Mouse (Mus musculus): ENCODE results near the gene Pde6h. TPM values are rescaled to one million over a fixed set of nuclear protein-coding genes. Genes with fewer than 3 reads are reported as not detected.

Pde6h gene
- total RNA-seq, 2 experiments from 2014 or later = not detected

DNA sequence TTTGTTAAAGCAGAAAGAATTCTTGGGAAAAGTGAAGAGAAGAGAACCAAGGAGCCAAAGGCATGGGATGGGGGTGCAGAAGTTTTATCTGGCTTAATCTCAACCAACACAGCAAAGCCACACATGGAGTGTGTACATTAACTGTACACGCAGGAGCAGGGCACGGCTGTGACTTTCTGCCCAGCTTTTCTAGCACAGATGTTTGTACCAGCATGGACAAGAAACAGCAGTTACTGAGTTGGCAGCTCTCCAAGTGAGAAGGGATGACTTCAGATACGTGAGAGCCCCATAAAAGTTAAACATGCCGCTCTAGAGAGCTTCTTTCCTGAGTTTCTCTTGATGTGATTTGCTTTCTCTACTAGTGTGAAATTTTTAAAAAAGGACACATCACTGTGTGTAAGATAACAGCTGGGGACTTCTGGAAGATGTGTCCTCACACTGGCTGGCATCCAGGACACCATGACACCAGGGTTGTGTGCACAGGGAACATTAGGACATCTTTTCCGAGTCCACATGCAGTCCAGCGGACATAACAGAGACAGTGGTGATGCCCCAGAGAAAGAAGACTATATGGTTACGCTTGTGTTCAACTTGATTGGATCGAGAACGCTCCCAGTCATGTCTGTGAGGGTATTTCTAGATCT is 13.3 kb upstream of the Pde6h start:
- ATAC-seq (replicated peaks; ENCODE audit: low FRiP score, poor library complexity, severe bottlenecking) = no peak

GRCm38 (mm10) chr6:136912751-136913265 is 10.8 kb upstream of the Pde6h start:
- ATAC-seq (replicated peaks; ENCODE audit: low FRiP score, poor library complexity, severe bottlenecking) = no peak

DNA sequence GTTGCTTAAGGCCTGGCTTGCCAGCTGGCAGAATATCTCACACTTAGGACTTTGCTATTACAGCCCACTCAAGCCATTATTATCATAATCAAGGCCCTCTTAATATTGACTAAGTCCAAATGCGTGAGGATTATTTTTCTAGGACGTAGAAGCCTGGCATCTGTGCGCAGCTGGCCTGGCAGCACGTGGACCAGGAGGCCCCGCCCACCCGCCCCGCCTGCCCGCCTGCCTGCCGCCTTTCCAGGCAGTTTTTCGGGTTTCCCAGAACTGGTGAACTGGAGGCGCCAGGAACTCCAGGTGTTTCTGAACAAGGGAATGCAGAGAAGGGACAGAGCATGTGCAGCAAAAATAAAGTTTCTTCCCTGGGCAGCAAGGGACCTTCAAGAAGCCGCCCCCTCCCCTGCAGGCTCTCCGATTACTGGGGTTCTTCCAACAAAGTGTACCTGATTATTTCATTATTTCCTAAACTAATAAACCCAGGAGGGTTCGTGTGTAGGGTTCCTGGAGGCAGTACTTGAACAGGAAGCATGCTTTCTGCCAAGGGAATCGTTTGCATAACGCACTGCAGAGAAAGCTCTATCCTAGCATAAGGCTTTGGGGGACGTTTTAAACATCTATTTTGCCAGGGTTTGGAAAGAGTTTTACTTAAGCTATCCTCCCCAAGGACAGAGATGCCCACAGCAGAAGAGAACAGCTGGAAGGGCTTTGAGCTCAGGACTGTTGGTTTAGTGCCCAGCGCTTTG is 10.1 kb upstream of the Pde6h start:
- ATAC-seq (replicated peaks; ENCODE audit: low FRiP score, poor library complexity, severe bottlenecking) = no peak

DNA sequence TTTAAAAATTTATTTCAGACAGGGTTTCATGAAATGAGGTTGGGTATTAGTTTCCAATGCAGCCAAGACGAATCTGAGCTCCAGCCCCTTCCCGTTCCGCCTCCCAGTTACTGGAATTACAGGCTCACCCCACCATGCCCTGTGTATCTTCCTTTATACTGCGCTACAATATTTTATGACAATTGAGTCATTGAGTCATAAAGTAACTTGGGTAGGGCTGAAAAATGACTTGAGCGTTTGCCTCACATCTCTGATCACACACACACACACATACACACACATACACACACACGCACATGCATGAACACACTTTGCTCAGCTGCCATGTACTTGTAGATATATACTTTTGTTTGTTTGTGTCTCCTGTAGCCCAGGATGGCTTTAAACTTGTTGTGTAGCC is 9.4 kb upstream of the Pde6h start:
- no peak for ATAC-seq (replicated peaks; ENCODE audit: low FRiP score, poor library complexity, severe bottlenecking)

DNA sequence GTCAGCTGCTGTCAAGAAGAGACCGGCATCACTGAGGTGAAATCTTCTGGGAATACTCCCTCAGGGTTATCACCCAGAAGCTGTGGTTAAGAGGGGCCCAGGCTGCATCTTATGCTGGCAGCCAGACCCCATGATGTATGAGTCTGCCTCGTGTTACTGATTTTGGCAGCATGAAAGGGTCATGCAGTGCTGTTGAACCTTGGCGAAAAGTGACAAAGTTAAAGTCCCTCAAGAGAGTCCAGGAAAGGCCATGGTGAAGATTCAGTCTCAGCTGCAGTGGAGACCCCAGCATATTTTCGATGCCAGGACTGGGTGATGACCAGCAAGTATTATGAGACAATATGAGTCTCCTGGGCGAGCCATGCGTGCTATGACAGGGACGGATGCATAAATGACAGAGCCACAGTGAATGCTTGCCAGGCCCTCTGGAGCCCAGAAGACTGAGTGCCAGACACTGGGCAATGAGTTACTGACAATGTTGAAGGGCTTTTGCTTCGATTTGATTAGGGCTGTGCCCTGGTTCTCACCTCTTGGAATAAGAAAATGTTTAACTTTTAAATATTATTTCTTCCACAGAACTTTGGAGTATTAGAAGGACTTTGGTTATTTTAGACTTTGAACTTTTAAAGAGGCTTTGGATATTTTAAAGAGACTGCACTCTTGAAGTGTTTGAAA is 7.8 kb upstream of the Pde6h start:
- no peak for ATAC-seq (replicated peaks; ENCODE audit: low FRiP score, poor library complexity, severe bottlenecking)

- no peak for ATAC-seq (replicated peaks; ENCODE audit: low FRiP score, poor library complexity, severe bottlenecking)
Observed at GRCm38 (mm10) chr6:136917885-136918284, 5.7 kb upstream of the Pde6h start.

DNA sequence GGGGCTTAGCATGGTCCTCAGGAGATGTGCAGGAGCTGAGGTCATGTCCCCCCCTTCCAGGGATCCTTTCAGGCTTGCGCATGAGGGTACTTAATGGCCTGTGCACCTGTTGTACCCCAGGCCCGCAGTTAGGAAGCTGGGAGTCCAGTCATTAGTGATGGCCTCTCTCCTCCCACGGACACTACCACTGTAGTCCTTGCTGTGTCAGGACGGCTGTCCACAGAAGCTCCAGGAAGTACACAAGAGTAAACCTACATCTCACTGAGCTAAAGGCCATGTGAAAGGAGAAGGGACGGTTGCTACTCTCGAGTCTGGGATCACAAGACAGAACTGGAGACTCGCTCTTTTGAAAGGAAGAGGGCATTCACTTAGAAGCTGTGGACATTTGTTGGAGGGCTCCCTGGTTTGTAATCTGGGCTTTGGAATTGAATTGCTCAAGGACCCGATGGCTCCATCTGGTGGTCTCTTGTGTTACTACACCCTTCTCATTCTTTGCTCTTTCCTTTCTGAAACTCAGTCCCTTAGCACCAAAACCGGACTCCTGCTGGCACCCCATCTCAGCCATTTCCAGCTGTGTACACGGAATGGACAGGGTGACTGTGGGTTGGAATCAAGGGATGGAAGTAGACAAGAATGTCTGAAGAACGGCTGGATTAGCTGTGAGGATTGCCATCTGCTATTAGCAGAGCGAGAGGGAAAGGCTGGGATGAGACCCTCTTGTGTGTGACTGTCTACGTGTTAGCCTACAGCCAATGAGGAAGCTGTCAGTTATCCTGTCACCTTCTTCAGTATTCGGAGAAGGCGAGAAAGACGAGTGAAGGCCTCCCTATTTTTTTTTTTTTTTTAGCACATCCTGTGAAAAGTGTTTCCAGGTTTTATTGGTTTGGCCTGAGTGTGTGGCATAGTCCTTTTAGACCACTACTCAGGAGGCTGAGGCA is 3.0 kb upstream of the Pde6h start:
- ATAC-seq (replicated peaks; ENCODE audit: low FRiP score, poor library complexity, severe bottlenecking) = peak; percentile 79

- no peak for ATAC-seq (replicated peaks; ENCODE audit: low FRiP score, poor library complexity, severe bottlenecking)
Observed at GRCm38 (mm10) chr6:136921601-136922000, 2.0 kb upstream of the Pde6h start.

DNA sequence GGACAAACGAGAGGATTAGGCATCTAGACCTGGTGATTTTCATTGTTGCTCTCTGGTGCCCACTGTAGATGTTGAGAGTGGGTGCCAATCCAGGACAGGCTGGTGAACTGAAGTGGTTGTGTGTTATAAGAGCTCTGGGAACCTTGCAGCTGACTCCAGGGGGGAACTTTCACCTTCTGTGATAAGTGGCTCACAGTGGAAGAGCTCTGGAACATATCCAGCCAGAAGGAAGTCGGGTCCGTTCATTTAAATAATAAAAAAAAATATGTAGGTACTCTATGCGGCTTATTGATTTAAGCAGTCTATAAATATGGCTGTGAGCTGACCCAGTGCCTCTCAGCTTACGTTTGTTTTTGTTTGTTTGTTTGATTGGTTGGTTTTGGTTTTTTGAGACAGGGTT is 1.6 kb upstream of the Pde6h start, which contains the start of gene Erp27:
TSS of gene Erp27 (minus strand) at position 101 of the 400 bp plus-strand sequence.
- no peak for ATAC-seq (replicated peaks; ENCODE audit: low FRiP score, poor library complexity, severe bottlenecking)

DNA sequence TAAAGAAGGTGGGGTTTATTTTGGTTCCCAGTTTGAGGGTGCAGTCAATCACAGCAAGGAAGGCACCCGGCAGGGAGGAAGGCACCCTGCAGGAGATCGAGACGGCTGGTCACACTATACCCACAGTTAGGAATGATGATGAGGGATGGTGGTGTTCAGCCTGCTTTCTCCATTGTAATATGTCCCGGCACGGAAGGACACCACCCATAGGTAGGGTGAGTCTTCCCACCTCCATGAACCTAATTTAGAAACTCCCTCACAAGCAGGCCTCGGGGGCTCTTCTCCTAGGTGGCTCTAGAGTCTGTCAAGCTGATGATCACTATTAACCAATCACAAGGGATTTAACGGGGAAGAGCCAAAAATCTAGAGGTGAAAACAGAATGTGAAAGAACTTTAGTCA is 761 bp upstream of the Pde6h start:
- no peak for ATAC-seq (replicated peaks; ENCODE audit: low FRiP score, poor library complexity, severe bottlenecking)

GRCm38 (mm10) chr6:136925049-136925448 is 1.4 kb downstream of the Pde6h start:
- ATAC-seq (replicated peaks; ENCODE audit: low FRiP score, poor library complexity, severe bottlenecking) = no peak

- ATAC-seq (replicated peaks; ENCODE audit: low FRiP score, poor library complexity, severe bottlenecking) = no peak
Observed at GRCm38 (mm10) chr6:136927626-136928025, 4.0 kb downstream of the Pde6h start.

DNA sequence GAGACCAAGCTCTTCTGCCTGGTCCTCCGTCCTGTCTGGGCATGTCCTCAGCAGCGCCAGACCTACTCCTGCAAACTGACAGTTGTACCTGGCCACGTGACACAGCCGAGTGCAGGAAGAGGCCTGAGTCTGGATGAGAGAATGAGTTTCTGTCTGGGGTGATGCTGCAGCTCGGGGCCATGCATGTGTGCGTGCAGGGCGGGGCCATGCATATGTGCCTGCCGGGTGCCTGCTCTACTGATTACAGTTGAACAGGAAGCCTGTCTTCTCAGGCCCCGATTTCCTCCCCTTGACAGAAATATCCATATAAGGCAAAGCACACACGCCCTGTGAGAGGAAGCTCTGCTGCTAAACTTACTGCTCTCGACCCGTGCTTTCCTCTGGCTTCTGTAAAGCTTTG is 7.0 kb downstream of the Pde6h start:
- ATAC-seq (replicated peaks; ENCODE audit: low FRiP score, poor library complexity, severe bottlenecking) = peak; percentile 74

GRCm38 (mm10) chr6:136931246-136931645 is 7.6 kb downstream of the Pde6h start:
- no peak for ATAC-seq (replicated peaks; ENCODE audit: low FRiP score, poor library complexity, severe bottlenecking)

DNA sequence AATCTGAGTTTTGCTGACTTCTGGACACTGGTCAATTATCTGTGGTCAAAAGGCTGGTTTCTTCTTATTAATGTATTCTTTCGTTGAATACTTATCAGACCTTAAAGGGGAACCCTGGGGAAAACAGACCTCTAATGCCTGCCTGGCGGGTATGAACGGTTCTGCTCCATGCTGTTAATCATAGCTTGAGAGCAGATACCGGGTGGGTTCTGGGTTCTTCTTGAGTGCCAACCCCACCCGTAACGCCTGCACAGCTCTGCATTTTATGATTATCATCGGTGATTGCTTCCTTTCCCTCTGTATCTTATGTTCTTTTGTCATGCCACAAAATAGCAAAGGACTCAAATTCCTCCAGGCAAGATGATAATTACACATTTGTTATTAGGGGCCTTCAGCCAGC is 10.4 kb downstream of the Pde6h start:
- ATAC-seq (replicated peaks; ENCODE audit: low FRiP score, poor library complexity, severe bottlenecking) = no peak

GRCm38 (mm10) chr6:136935233-136935632 is 11.6 kb downstream of the Pde6h start:
- no peak for ATAC-seq (replicated peaks; ENCODE audit: low FRiP score, poor library complexity, severe bottlenecking)

GRCm38 (mm10) chr6:136936361-136936760 is 12.7 kb downstream of the Pde6h start:
- no peak for ATAC-seq (replicated peaks; ENCODE audit: low FRiP score, poor library complexity, severe bottlenecking)

DNA sequence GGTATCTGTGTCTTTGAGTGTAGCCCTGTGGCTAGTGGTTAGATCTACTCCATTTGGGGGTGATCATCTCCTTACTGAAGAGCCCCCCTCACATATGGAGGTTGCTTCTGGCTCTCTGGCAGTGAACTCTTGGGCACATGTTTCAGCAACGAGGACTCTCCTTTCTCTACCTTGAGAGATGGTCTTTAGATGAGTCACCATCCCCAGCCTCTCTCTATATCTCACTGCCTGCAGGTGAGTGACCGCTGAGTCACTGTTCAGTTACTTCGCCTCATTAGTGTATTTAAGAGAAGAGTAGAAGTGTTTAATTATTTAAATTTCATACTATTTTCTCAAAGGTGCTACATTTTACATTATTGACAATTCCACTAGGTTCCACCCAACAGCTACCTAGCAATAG is 13.5 kb downstream of the Pde6h start:
- ATAC-seq (replicated peaks; ENCODE audit: low FRiP score, poor library complexity, severe bottlenecking) = no peak

GRCm38 (mm10) chr6:136938331-136939126 is 14.9 kb downstream of the Pde6h start:
- no peak for ATAC-seq (replicated peaks; ENCODE audit: low FRiP score, poor library complexity, severe bottlenecking)

Measured in erythroblast, adult 5-6 weeks (primary cell).